Mouse (Mus musculus): ENCODE results near the gene Sdc4.

GRCm38 (mm10) chr2:164431676-164432465, 11.8 kb downstream of the Sdc4 start:
- TF ChIP-seq POLR2A (IDR thresholded peaks at IDR 0.05; ENCODE audit: insufficient read depth, low read depth, low read length) (no peak), CTCF (IDR thresholded peaks at IDR 0.05) (no peak)

All from heart, adult 2 months (tissue).